Mouse (Mus musculus): ENCODE measurements around the gene Camta1.

DNA sequence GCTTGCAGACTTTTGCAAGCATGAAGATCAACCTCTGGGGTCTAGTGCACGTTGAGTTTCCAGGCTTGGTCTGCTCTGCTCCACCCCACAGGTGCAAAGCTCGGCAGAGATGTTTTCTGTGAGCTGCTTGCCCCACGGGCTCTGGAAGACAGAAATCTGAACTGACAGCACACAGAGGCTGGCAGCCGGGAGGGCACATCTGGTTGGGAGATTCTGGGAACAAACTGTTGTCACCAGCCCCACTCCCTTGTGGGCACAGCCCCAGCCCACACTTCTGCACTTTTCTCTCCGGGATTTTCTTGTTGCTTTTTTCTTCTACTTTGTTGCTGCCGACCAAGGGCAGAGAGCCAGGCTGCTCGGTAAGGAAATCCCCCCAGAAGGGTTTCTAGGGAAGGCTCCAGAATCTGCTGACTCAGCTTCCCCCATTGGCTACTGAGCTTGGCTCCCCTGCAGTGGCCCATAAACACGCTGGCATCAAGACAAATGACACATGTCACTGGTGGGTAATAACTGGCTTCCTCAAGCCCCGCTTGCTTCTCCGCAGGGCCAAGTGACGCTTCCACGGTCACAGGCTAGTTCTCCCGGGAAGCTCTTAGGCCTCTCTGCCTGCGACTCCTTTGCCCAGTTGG is 597.8 kb downstream of the Camta1 start:
- no peak for TF ChIP-seq CTCF (IDR thresholded peaks at IDR 0.05; ENCODE audit: borderline replicate concordance, insufficient read depth, low read depth, low read length)
- TF ChIP-seq POLR2A (IDR thresholded peaks at IDR 0.05; ENCODE audit: borderline replicate concordance, insufficient read depth, low read length), result no peak
